Comparison of ENCODE assay signal across 39 mouse cellular contexts in genomic region chr4:99281711-99282110, GRCm38 (mm10). TPM values are rescaled to one million over a fixed set of nuclear protein-coding genes. Genes with fewer than 3 reads are reported as not detected.
"Had no signal": no experiment of that assay in that cellular context is flagged by ENCODE, and none has a peak within 500 bp of the region (broad histone marks: within the 10 kb centered on the region; RNA-seq: fewer than 3 reads in every experiment).

No protein-coding gene starts in this region.

- DNase-seq: heart, postnatal 10 days; heart, postnatal 14 days; heart, postnatal 36 days; heart, postnatal 4 days; kidney, adult 11 months; kidney, adult 18-20 months; kidney, adult 2 months; kidney, adult 8-10 months; kidney, adult 9 months; kidney, postnatal 10 days; kidney, postnatal 14 days; kidney, postnatal 25 days; kidney, postnatal 36 days; kidney, postnatal 4 days; layer of hippocampus, adult 9-11 months; layer of hippocampus, postnatal 36 days had no signal

- ATAC-seq: hindbrain, embryonic 16.5 days; hindbrain, postnatal 0 days; inflammation-experienced regulatory T-cells, adult 6 months; intestine, embryonic 15.5 days; intestine, embryonic 16.5 days; intestine, postnatal 0 days had no signal

- H3K4me1 ChIP-seq: heart, embryonic 12.5 days; heart, embryonic 13.5 days; heart, embryonic 15.5 days; hindbrain, embryonic 10.5 days; hindbrain, embryonic 12.5 days; hindbrain, embryonic 13.5 days; hindbrain, embryonic 15.5 days; intestine, embryonic 15.5 days; kidney, embryonic 15.5 days had no signal

- H3K36me3 ChIP-seq: heart, embryonic 10.5 days; heart, embryonic 12.5 days; heart, embryonic 13.5 days; heart, embryonic 15.5 days; hindbrain, embryonic 10.5 days; hindbrain, embryonic 12.5 days; hindbrain, embryonic 15.5 days; intestine, embryonic 15.5 days; kidney, embryonic 15.5 days had no signal

- H3K4me3 ChIP-seq: heart, embryonic 10.5 days; heart, embryonic 12.5 days; heart, embryonic 13.5 days; heart, embryonic 15.5 days; hindbrain, embryonic 10.5 days; hindbrain, embryonic 12.5 days; hindbrain, embryonic 13.5 days; hindbrain, embryonic 15.5 days; intestine, embryonic 15.5 days; kidney, embryonic 15.5 days; layer of hippocampus, adult 2 months; left cerebral cortex, adult 2 months had no signal

- H3K27ac ChIP-seq: heart, embryonic 10.5 days; heart, embryonic 13.5 days; heart, embryonic 15.5 days; hindbrain, embryonic 10.5 days; hindbrain, embryonic 12.5 days; hindbrain, embryonic 13.5 days; hindbrain, embryonic 14.5 days; hindbrain, embryonic 15.5 days; hindbrain, postnatal 0 days; intestine, embryonic 15.5 days; kidney, embryonic 15.5 days; kidney, postnatal 0 days; layer of hippocampus, adult 2 months; left cerebral cortex, adult 2 months had no signal

- H3K9ac ChIP-seq: heart, embryonic 12.5 days; heart, embryonic 13.5 days; heart, embryonic 15.5 days; hindbrain, embryonic 12.5 days; hindbrain, embryonic 13.5 days; hindbrain, embryonic 14.5 days; hindbrain, embryonic 15.5 days; intestine, embryonic 15.5 days; kidney, embryonic 15.5 days had no signal

- H3K9me3 ChIP-seq: heart, embryonic 10.5 days; heart, embryonic 12.5 days; heart, embryonic 13.5 days; heart, embryonic 15.5 days; hindbrain, embryonic 10.5 days; hindbrain, embryonic 12.5 days; hindbrain, embryonic 13.5 days; hindbrain, embryonic 15.5 days; intestine, embryonic 15.5 days; kidney, embryonic 15.5 days had no signal

- H3K27me3 ChIP-seq: heart, embryonic 12.5 days; heart, embryonic 13.5 days; heart, embryonic 15.5 days; hindbrain, embryonic 12.5 days; hindbrain, embryonic 15.5 days; intestine, embryonic 15.5 days; kidney, embryonic 15.5 days had no signal

- H3K4me2 ChIP-seq: heart, embryonic 11.5 days; heart, embryonic 12.5 days; heart, embryonic 13.5 days; heart, embryonic 15.5 days; hindbrain, embryonic 12.5 days; hindbrain, embryonic 13.5 days; hindbrain, embryonic 14.5 days; hindbrain, embryonic 15.5 days; intestine, embryonic 15.5 days; kidney, embryonic 15.5 days had no signal

RNA-seq across cellular contexts. Expression of gene Gm12689, which starts 14.0 kb away (rescaled TPM):
- total RNA-seq: heart, postnatal 10 days; heart, postnatal 36 days; heart, postnatal 4 days; hematopoietic stem cell, adult 5-6 weeks had no signal
- polyA plus RNA-seq: heart, embryonic 12.5 days; heart, embryonic 15.5 days; heart, embryonic 16.5 days; heart, postnatal 0 days; inflammation-experienced regulatory T-cells, adult 6 months had no signal
